Mouse (Mus musculus): ENCODE data around the gene Otop2. TPM values are rescaled to one million over a fixed set of nuclear protein-coding genes. Genes with fewer than 3 reads are reported as not detected.

Gene Otop2
- polyA plus RNA-seq, 1 experiment from 2014 or later, result not detected

- WGBS, result 38% methylated on average over 3 of the region's 3 CpGs
- H3K9me3 ChIP-seq (ENCODE audit: control insufficient read depth, low read length), result no peaks in the 10 kb centered on the region
- no peaks in the 10 kb centered on the region for H3K36me3 ChIP-seq (ENCODE audit: control insufficient read depth, insufficient read depth, low read length)
- no peak overlapping the region for H3K4me2 ChIP-seq (ENCODE audit: low read depth)
- H3K4me3 ChIP-seq (ENCODE audit: low read depth, low read length), result no peak overlapping the region
- DNase-seq (ENCODE audit: low spot score) (no peak), ATAC-seq (ENCODE audit: insufficient read depth, low FRiP score, low TSS enrichment) (no peak)
- H3K9ac ChIP-seq (ENCODE audit: low read length), result no peak overlapping the region; the same call in 1 of the 2 replicates
- H3K4me1 ChIP-seq (ENCODE audit: control insufficient read depth, insufficient read depth, low read length), result no peaks in the 10 kb centered on the region; the same call in 1 of the 2 replicates
- 0 out of 2 replicates have a peak, but pooled peaks cover 5% of the 10 kb centered on the region for H3K27me3 ChIP-seq (ENCODE audit: control insufficient read depth, insufficient read depth, low read length)
- H3K27ac ChIP-seq (ENCODE audit: low read depth, low read length), result peak overlapping the region; percentile 2; the same call in 1 of the 2 replicates
Observed at GRCm38 (mm10) chr11:115359293-115359692, 52.3 kb downstream of the Otop2 start.

- Histone ChIP-seq H3K27ac (ENCODE audit: low read depth, low read length) (peak overlapping the region; percentile 2; the same call in 1 of the 2 replicates), H3K4me1 (ENCODE audit: control insufficient read depth, insufficient read depth, low read length) (no peaks in the 10 kb centered on the region; the same call in 1 of the 2 replicates), H3K36me3 (ENCODE audit: control insufficient read depth, insufficient read depth, low read length) (no peaks in the 10 kb centered on the region), H3K9ac (ENCODE audit: low read length) (no peak overlapping the region), H3K27me3 (ENCODE audit: control insufficient read depth, insufficient read depth, low read length) (0 out of 2 replicates have a peak, but pooled peaks cover 5% of the 10 kb centered on the region), H3K9me3 (ENCODE audit: control insufficient read depth, low read length) (no peaks in the 10 kb centered on the region), H3K4me3 (ENCODE audit: low read depth, low read length) (no peak overlapping the region), H3K4me2 (ENCODE audit: low read depth) (no peak overlapping the region)
- ATAC-seq (ENCODE audit: insufficient read depth, low FRiP score, low TSS enrichment), result no peak
- DNase-seq (ENCODE audit: low spot score), result no peak
- 69% methylated on average over 6 of the region's 6 CpGs for WGBS
Observed at GRCm38 (mm10) chr11:115359726-115360125, 52.8 kb downstream of the Otop2 start.

- H3K4me2 ChIP-seq (ENCODE audit: low read depth), result no peak overlapping the region
- H3K9ac ChIP-seq (ENCODE audit: low read length), result no peak overlapping the region
- H3K9me3 ChIP-seq (ENCODE audit: control insufficient read depth, low read length), result no peaks in the 10 kb centered on the region
- DNase-seq (ENCODE audit: low spot score), result no peak
- H3K27me3 ChIP-seq (ENCODE audit: control insufficient read depth, insufficient read depth, low read length), result peaks cover 19% of the 10 kb centered on the region
- H3K4me3 ChIP-seq (ENCODE audit: low read depth, low read length), result no peak overlapping the region
- no peaks in the 10 kb centered on the region for H3K36me3 ChIP-seq (ENCODE audit: control insufficient read depth, insufficient read depth, low read length)
- H3K4me1 ChIP-seq (ENCODE audit: control insufficient read depth, insufficient read depth, low read length), result peaks cover 7% of the 10 kb centered on the region
- H3K27ac ChIP-seq (ENCODE audit: low read depth, low read length), result no peak overlapping the region
- no peak for ATAC-seq (ENCODE audit: insufficient read depth, low FRiP score, low TSS enrichment)
- 89% methylated on average over 3 of the region's 3 CpGs for WGBS
Observed at GRCm38 (mm10) chr11:115364136-115364535, 57.2 kb downstream of the Otop2 start.

- 53% methylated on average over 7 of the region's 7 CpGs for WGBS
- Histone ChIP-seq H3K9ac (ENCODE audit: low read length) (no peak overlapping the region; the same call in 1 of the 2 replicates), H3K4me3 (ENCODE audit: low read depth, low read length) (peak overlapping the region; percentile 55; the same call in 1 of the 2 replicates), H3K9me3 (ENCODE audit: control insufficient read depth, low read length) (no peaks in the 10 kb centered on the region), H3K36me3 (ENCODE audit: control insufficient read depth, insufficient read depth, low read length) (no peaks in the 10 kb centered on the region), H3K4me1 (ENCODE audit: control insufficient read depth, insufficient read depth, low read length) (peaks cover 7% of the 10 kb centered on the region; the same call in 1 of the 2 replicates), H3K27me3 (ENCODE audit: control insufficient read depth, insufficient read depth, low read length) (peaks cover 19% of the 10 kb centered on the region), H3K27ac (ENCODE audit: low read depth, low read length) (no peak overlapping the region), H3K4me2 (ENCODE audit: low read depth) (peak overlapping the region; percentile 88)
- ATAC-seq (ENCODE audit: insufficient read depth, low FRiP score, low TSS enrichment) (0 out of 2 replicates have a peak, but pooled peaks have one; percentile 12), DNase-seq (ENCODE audit: low spot score) (no peak)
Observed at GRCm38 (mm10) chr11:115366039-115366705, 59.2 kb downstream of the Otop2 start.

- peak overlapping the region; percentile 65 for H3K9ac ChIP-seq (ENCODE audit: low read length)
- no peaks in the 10 kb centered on the region for H3K36me3 ChIP-seq (ENCODE audit: control insufficient read depth, insufficient read depth, low read length)
- 1% methylated on average over 25 of the region's 28 CpGs for WGBS
- H3K4me2 ChIP-seq (ENCODE audit: low read depth), result peak overlapping the region; percentile 88
- ATAC-seq (ENCODE audit: insufficient read depth, low FRiP score, low TSS enrichment) (peak; percentile 48), DNase-seq (ENCODE audit: low spot score) (peak; percentile 35)
- peak overlapping the region; percentile 55 for H3K4me3 ChIP-seq (ENCODE audit: low read depth, low read length)
- H3K27ac ChIP-seq (ENCODE audit: low read depth, low read length), result 0 out of 2 replicates have a peak overlapping the region, but pooled peaks have one; percentile 42
- H3K9me3 ChIP-seq (ENCODE audit: control insufficient read depth, low read length), result no peaks in the 10 kb centered on the region
- peaks cover 7% of the 10 kb centered on the region; the same call in 1 of the 2 replicates for H3K4me1 ChIP-seq (ENCODE audit: control insufficient read depth, insufficient read depth, low read length)
- H3K27me3 ChIP-seq (ENCODE audit: control insufficient read depth, insufficient read depth, low read length), result peaks cover 19% of the 10 kb centered on the region
Observed at GRCm38 (mm10) chr11:115366706-115367394, 59.9 kb downstream of the Otop2 start.

GRCm38 (mm10) chr11:115367395-115367944 lies 60.5 kb downstream of the Otop2 start, which contains the start of gene Hid1:
Hid1 (minus strand) TSS chr11:115367756.
- no peaks in the 10 kb centered on the region for H3K9me3 ChIP-seq (ENCODE audit: control insufficient read depth, low read length)
- H3K4me3 ChIP-seq (ENCODE audit: low read depth, low read length), result peak within 1 kb of the TSS; percentile 55
- H3K4me2 ChIP-seq (ENCODE audit: low read depth), result peak within 1 kb of the TSS; percentile 88
- H3K4me1 ChIP-seq (ENCODE audit: control insufficient read depth, insufficient read depth, low read length), result peaks cover 7% of the 10 kb centered on the region; the same call in 1 of the 2 replicates
- H3K9ac ChIP-seq (ENCODE audit: low read length), result peak within 1 kb of the TSS; percentile 65
- ATAC-seq (ENCODE audit: insufficient read depth, low FRiP score, low TSS enrichment) (peak; percentile 87), DNase-seq (ENCODE audit: low spot score) (peak; percentile 85)
- no peaks in the 10 kb centered on the region for H3K36me3 ChIP-seq (ENCODE audit: control insufficient read depth, insufficient read depth, low read length)
- peaks cover 19% of the 10 kb centered on the region for H3K27me3 ChIP-seq (ENCODE audit: control insufficient read depth, insufficient read depth, low read length)
- 0 out of 2 replicates have a peak within 1 kb of the TSS, but pooled peaks have one; percentile 42 for H3K27ac ChIP-seq (ENCODE audit: low read depth, low read length)
- under 1% methylated on average over 37 of the region's 39 CpGs for WGBS

GRCm38 (mm10) chr11:115370368-115370767 lies 63.4 kb downstream of the Otop2 start:
- no peak overlapping the region for H3K4me2 ChIP-seq (ENCODE audit: low read depth)
- H3K9ac ChIP-seq (ENCODE audit: low read length), result no peak overlapping the region
- H3K27me3 ChIP-seq (ENCODE audit: control insufficient read depth, insufficient read depth, low read length), result peaks cover 30% of the 10 kb centered on the region
- peaks cover 13% of the 10 kb centered on the region for H3K4me1 ChIP-seq (ENCODE audit: control insufficient read depth, insufficient read depth, low read length)
- no peak overlapping the region for H3K4me3 ChIP-seq (ENCODE audit: low read depth, low read length)
- ATAC-seq (ENCODE audit: insufficient read depth, low FRiP score, low TSS enrichment) (no peak), DNase-seq (ENCODE audit: low spot score) (no peak)
- no peaks in the 10 kb centered on the region for H3K36me3 ChIP-seq (ENCODE audit: control insufficient read depth, insufficient read depth, low read length)
- H3K9me3 ChIP-seq (ENCODE audit: control insufficient read depth, low read length), result no peaks in the 10 kb centered on the region
- 55% methylated on average over 7 of the region's 7 CpGs for WGBS
- no peak overlapping the region for H3K27ac ChIP-seq (ENCODE audit: low read depth, low read length)

GRCm38 (mm10) chr11:115371354-115371753 lies 64.4 kb downstream of the Otop2 start:
- WGBS, result 65% methylated on average over 8 of the region's 8 CpGs
- Histone ChIP-seq H3K4me3 (ENCODE audit: low read depth, low read length) (no peak overlapping the region), H3K4me1 (ENCODE audit: control insufficient read depth, insufficient read depth, low read length) (peaks cover 13% of the 10 kb centered on the region), H3K36me3 (ENCODE audit: control insufficient read depth, insufficient read depth, low read length) (no peaks in the 10 kb centered on the region), H3K9me3 (ENCODE audit: control insufficient read depth, low read length) (no peaks in the 10 kb centered on the region), H3K9ac (ENCODE audit: low read length) (no peak overlapping the region), H3K4me2 (ENCODE audit: low read depth) (no peak overlapping the region), H3K27me3 (ENCODE audit: control insufficient read depth, insufficient read depth, low read length) (peaks cover 26% of the 10 kb centered on the region), H3K27ac (ENCODE audit: low read depth, low read length) (no peak overlapping the region)
- no peak for DNase-seq (ENCODE audit: low spot score)
- no peak for ATAC-seq (ENCODE audit: insufficient read depth, low FRiP score, low TSS enrichment)

Measured in neural tube, embryonic 11.5 days (tissue).